Mouse (Mus musculus) midbrain, embryonic 14.5 days (tissue): ENCODE measurements around the gene Stub1. TPM values are rescaled to one million over a fixed set of nuclear protein-coding genes. Genes with fewer than 3 reads are reported as not detected.
"Not testable (repeated sequence)": the region's sequence is repeated elsewhere in the genome, so short reads cannot be mapped to it uniquely, and the experiment has no call there.

ENCODE experiments used
- ATAC-seq: fragments of 200-750 bp; cut with Nextera tagmentation; 2 replicates; pipeline ENCODE4 v1.8.0; 2017; ENCODE audit warnings: moderate number of reproducible peaks, moderate library complexity; ENCODE audit not compliant: low FRiP score, low TSS enrichment
- DNase-seq: peaks from one replicate; pipeline ENCODE4 v3.0.0-alpha.2; 2015
- H3K27ac ChIP-seq: fragments of 300-500 bp; sonication (generic); replicated peaks from 2 replicates; pipeline ENCODE4 v1.5.1; 2014; ENCODE audit warnings: mild to moderate bottlenecking, low read depth, low read length, moderate library complexity
- H3K27me3 ChIP-seq: fragments of 300-500 bp; sonication (generic); 2 replicates; pipeline ENCODE4 v1.6.1; 2014; ENCODE audit warnings: low read length, control low read depth, mixed read lengths; ENCODE audit not compliant: control insufficient read depth, insufficient read depth
- H3K36me3 ChIP-seq: fragments of 300-500 bp; sonication (generic); 2 replicates; pipeline ENCODE4 v1.6.1; 2014; ENCODE audit warnings: low read length, control low read depth; ENCODE audit not compliant: control insufficient read depth, insufficient read depth
- H3K4me1 ChIP-seq: fragments of 300-500 bp; sonication (generic); 2 replicates; pipeline ENCODE4 v1.6.1; 2014; ENCODE audit warnings: mild to moderate bottlenecking, antibody characterized with exemption, low read length, control low read depth; ENCODE audit not compliant: control insufficient read depth, insufficient read depth
- H3K4me2 ChIP-seq: fragments of 300-500 bp; sonication (generic); 2 replicates; pipeline ENCODE4 v1.6.1; 2014; ENCODE audit warnings: mild to moderate bottlenecking, low read length, moderate library complexity
- H3K4me3 ChIP-seq: fragments of 300-500 bp; sonication (generic); replicated peaks from 2 replicates; pipeline ENCODE4 v1.5.1; 2014; ENCODE audit warnings: low read depth, low read length
- H3K9ac ChIP-seq: fragments of 300-500 bp; sonication (generic); replicated peaks from 2 replicates; pipeline ENCODE4 v1.6.1; 2014; ENCODE audit warnings: mild to moderate bottlenecking, low read length, moderate library complexity
- H3K9me3 ChIP-seq: fragments of 300-500 bp; sonication (generic); 2 replicates; pipeline ENCODE4 v1.6.1; 2016; ENCODE audit warnings: low read length, control low read depth, mixed read lengths; ENCODE audit not compliant: control insufficient read depth
- WGBS: fragments of 180-500 bp; shearing (Covaris S2); extraction: QIAGEN DNeasy Blood & Tissue Kit; methylation state at CpG from one replicate; pipeline ENCODE4 v1.1.7; 2014; 5-methylcytosine and 5-hydroxymethylcytosine counted together
- polyA plus RNA-seq: library from polyadenylated mRNA; unstranded; fragments of >200 nt; fragmentation: Nextera tagmentation; extraction: Ambion mirVana; gene quantifications from 2 replicates; pipeline ENCODE4 v1.2.1, GENCODE M21; 2014

Gene Stub1
- polyA plus RNA-seq, 1 experiment from 2014 or later = 310 TPM

- Histone ChIP-seq H3K4me3 (peak within 1 kb of the TSS; percentile 86), H3K36me3 (no peaks in the 10 kb centered on the region), H3K4me2 (peak within 1 kb of the TSS; percentile 95), H3K27ac (peak within 1 kb of the TSS; percentile 99), H3K27me3 (no peaks in the 10 kb centered on the region), H3K9ac (peak within 1 kb of the TSS; percentile 96), H3K4me1 (peaks cover 42% of the 10 kb centered on the region), H3K9me3 (no peaks in the 10 kb centered on the region)
- DNase-seq (peak; percentile 98), ATAC-seq (peak; percentile 90)
- WGBS = under 1% methylated on average over 100 of the region's 100 CpGs
Observed at GRCm38 (mm10) chr17:25808789-25809605, 24.2 kb downstream of the Stub1 start, which contains the start of gene Fbxl16. Gene Fbxl16, plus strand, starts transcription at chr17:25809085.

GRCm38 (mm10) chr17:25808028-25808427 lies 25.2 kb downstream of the Stub1 start:
- H3K9ac ChIP-seq = peak overlapping the region; percentile 96; the same call in 1 of the 2 replicates
- H3K27ac ChIP-seq = peak overlapping the region; percentile 99
- DNase-seq = no peak
- H3K4me1 ChIP-seq = peaks cover 45% of the 10 kb centered on the region
- H3K36me3 ChIP-seq = no peaks in the 10 kb centered on the region
- H3K27me3 ChIP-seq = no peaks in the 10 kb centered on the region
- WGBS = 31% methylated on average over 5 of the region's 5 CpGs
- H3K4me2 ChIP-seq = peak overlapping the region; percentile 95
- no peak for ATAC-seq
- no peaks in the 10 kb centered on the region for H3K9me3 ChIP-seq
- peak overlapping the region; percentile 86 for H3K4me3 ChIP-seq

GRCm38 (mm10) chr17:25807452-25807851 lies 25.8 kb downstream of the Stub1 start:
- H3K9me3 ChIP-seq, H3K27me3 ChIP-seq, H3K4me3 ChIP-seq, H3K4me2 ChIP-seq, DNase-seq, ATAC-seq, H3K36me3 ChIP-seq, H3K27ac ChIP-seq, H3K9ac ChIP-seq: not testable (repeated sequence)
- H3K4me1 ChIP-seq = peaks cover 45% of the 10 kb centered on the region
- 60% methylated on average over 2 of the region's 2 CpGs for WGBS

GRCm38 (mm10) chr17:25806507-25806906 lies 26.7 kb downstream of the Stub1 start:
- WGBS = 91% methylated on average over 4 of the region's 4 CpGs
- Histone ChIP-seq H3K27ac (no peak overlapping the region), H3K36me3 (no peaks in the 10 kb centered on the region), H3K4me2 (no peak overlapping the region), H3K27me3 (no peaks in the 10 kb centered on the region), H3K4me3 (no peak overlapping the region), H3K9me3 (no peaks in the 10 kb centered on the region), H3K9ac (no peak overlapping the region), H3K4me1 (peaks cover 46% of the 10 kb centered on the region)
- DNase-seq (no peak), ATAC-seq (no peak)

GRCm38 (mm10) chr17:25802825-25803517 lies 30.2 kb downstream of the Stub1 start:
- Histone ChIP-seq H3K36me3 (no peaks in the 10 kb centered on the region), H3K9me3 (no peaks in the 10 kb centered on the region), H3K27me3 (no peaks in the 10 kb centered on the region), H3K9ac (peak overlapping the region; percentile 51), H3K4me2 (peak overlapping the region; percentile 49), H3K4me1 (peaks cover 24% of the 10 kb centered on the region), H3K4me3 (peak overlapping the region; percentile 14), H3K27ac (peak overlapping the region; percentile 96)
- DNase-seq = peak; percentile 90
- peak; percentile 87 for ATAC-seq
- WGBS = 6% methylated on average over 10 of the region's 10 CpGs

- H3K36me3 ChIP-seq = no peaks in the 10 kb centered on the region
- no peak overlapping the region for H3K9ac ChIP-seq
- H3K4me3 ChIP-seq = no peak overlapping the region
- H3K27me3 ChIP-seq = no peaks in the 10 kb centered on the region
- ATAC-seq (no peak), DNase-seq (peak; percentile 90)
- H3K27ac ChIP-seq = no peak overlapping the region
- 6% methylated on average over 6 of the region's 6 CpGs for WGBS
- no peaks in the 10 kb centered on the region for H3K9me3 ChIP-seq
- no peak overlapping the region for H3K4me2 ChIP-seq
- H3K4me1 ChIP-seq = peaks cover 31% of the 10 kb centered on the region
Observed at GRCm38 (mm10) chr17:25801029-25801428, 32.2 kb downstream of the Stub1 start.

GRCm38 (mm10) chr17:25796951-25797369 lies 36.2 kb downstream of the Stub1 start, which contains the start of gene Metrn:
Gene Metrn, minus strand, starts transcription at chr17:25797136.
- WGBS = 1% methylated on average over 35 of the region's 35 CpGs
- peak within 1 kb of the TSS; percentile 46 for H3K4me3 ChIP-seq
- peak within 1 kb of the TSS; percentile 76 for H3K4me2 ChIP-seq
- no peaks in the 10 kb centered on the region for H3K9me3 ChIP-seq
- peaks cover 37% of the 10 kb centered on the region for H3K4me1 ChIP-seq
- H3K27me3 ChIP-seq = no peaks in the 10 kb centered on the region
- peak within 1 kb of the TSS; percentile 44; the same call in 1 of the 2 replicates for H3K9ac ChIP-seq
- H3K36me3 ChIP-seq = no peaks in the 10 kb centered on the region
- ATAC-seq (peak; percentile 66), DNase-seq (peak; percentile 90)
- H3K27ac ChIP-seq = 0 out of 2 replicates have a peak within 1 kb of the TSS, but pooled peaks have one; percentile 2

GRCm38 (mm10) chr17:25796211-25796771 lies 36.9 kb downstream of the Stub1 start:
- Histone ChIP-seq H3K4me3 (peak overlapping the region; percentile 46), H3K36me3 (no peaks in the 10 kb centered on the region), H3K4me2 (peak overlapping the region; percentile 76), H3K27me3 (no peaks in the 10 kb centered on the region), H3K27ac (0 out of 2 replicates have a peak overlapping the region, but pooled peaks have one; percentile 2), H3K4me1 (peaks cover 37% of the 10 kb centered on the region), H3K9me3 (no peaks in the 10 kb centered on the region), H3K9ac (peak overlapping the region; percentile 44; the same call in 1 of the 2 replicates)
- ATAC-seq (no peak), DNase-seq (no peak)
- under 1% methylated on average over 37 of the region's 37 CpGs for WGBS
